Mouse (Mus musculus): Measurements from ENCODE around the gene Hecw2. TPM values are rescaled to one million over a fixed set of nuclear protein-coding genes. Genes with fewer than 3 reads are reported as not detected.

The Hecw2 gene
- polyA plus RNA-seq, 1 experiment from 2014 or later: 2.6 TPM

- Histone ChIP-seq H3K36me3 (no peaks in the 10 kb centered on the region), H3K4me1 (no peaks in the 10 kb centered on the region), H3K4me3 (no peak overlapping the region), H3K27ac (replicated peaks) (no peak overlapping the region), H3K27me3 (ENCODE audit: low read depth, poor library complexity, severe bottlenecking) (no peaks in the 10 kb centered on the region), H3K9me3 (replicated peaks) (no peaks in the 10 kb centered on the region)
- WGBS: 93% methylated on average over 5 of the region's 5 CpGs
- DNase-seq (ENCODE audit: low spot score): no peak
Measured at GRCm38 (mm10) chr1:53894299-53894698, 300.7 kb downstream of the Hecw2 start.

GRCm38 (mm10) chr1:53890380-53890779, 304.6 kb downstream of the Hecw2 start:
- no peaks in the 10 kb centered on the region for H3K36me3 ChIP-seq
- H3K9me3 ChIP-seq (replicated peaks): no peaks in the 10 kb centered on the region
- H3K4me3 ChIP-seq: no peak overlapping the region
- DNase-seq (ENCODE audit: low spot score): no peak
- WGBS: 54% methylated on average over 3 of the region's 3 CpGs
- H3K27me3 ChIP-seq (ENCODE audit: low read depth, poor library complexity, severe bottlenecking): no peaks in the 10 kb centered on the region
- H3K27ac ChIP-seq (replicated peaks): no peak overlapping the region
- no peaks in the 10 kb centered on the region for H3K4me1 ChIP-seq

GRCm38 (mm10) chr1:53889806-53890205, 305.2 kb downstream of the Hecw2 start:
- no peaks in the 10 kb centered on the region for H3K36me3 ChIP-seq
- no peak for DNase-seq (ENCODE audit: low spot score)
- H3K4me1 ChIP-seq: no peaks in the 10 kb centered on the region
- 95% methylated on average over 3 of the region's 3 CpGs for WGBS
- no peak overlapping the region for H3K27ac ChIP-seq (replicated peaks)
- H3K9me3 ChIP-seq (replicated peaks): no peaks in the 10 kb centered on the region
- H3K4me3 ChIP-seq: no peak overlapping the region
- H3K27me3 ChIP-seq (ENCODE audit: low read depth, poor library complexity, severe bottlenecking): no peaks in the 10 kb centered on the region

DNA sequence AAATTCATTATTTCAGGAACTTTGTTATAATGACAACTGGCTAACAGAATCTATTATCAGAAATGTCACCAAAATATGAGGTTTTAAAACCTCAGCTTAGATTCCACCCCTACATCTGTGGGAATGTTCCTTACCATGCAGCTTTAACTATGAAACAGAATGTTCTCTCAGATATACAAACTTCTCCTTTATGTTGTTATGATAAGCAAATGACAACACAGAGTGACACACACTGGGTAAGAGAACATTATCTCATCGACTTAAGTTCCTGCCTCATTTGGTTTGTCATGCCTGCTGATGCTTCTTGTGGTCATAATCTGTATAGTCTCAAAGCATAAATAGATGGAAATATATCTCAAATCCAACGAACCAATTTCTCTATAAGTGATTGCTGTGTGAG, 312.5 kb downstream of the Hecw2 start:
- 0 out of 2 replicates have a peak, but pooled peaks cover 3% of the 10 kb centered on the region for H3K4me1 ChIP-seq
- no peaks in the 10 kb centered on the region for H3K27me3 ChIP-seq (ENCODE audit: low read depth, poor library complexity, severe bottlenecking)
- no peak overlapping the region for H3K4me3 ChIP-seq
- H3K27ac ChIP-seq (replicated peaks): no peak overlapping the region
- H3K9me3 ChIP-seq (replicated peaks): no peaks in the 10 kb centered on the region
- WGBS: 80% methylated on average over 2 of the region's 2 CpGs
- no peak for DNase-seq (ENCODE audit: low spot score)
- H3K36me3 ChIP-seq: no peaks in the 10 kb centered on the region

DNA sequence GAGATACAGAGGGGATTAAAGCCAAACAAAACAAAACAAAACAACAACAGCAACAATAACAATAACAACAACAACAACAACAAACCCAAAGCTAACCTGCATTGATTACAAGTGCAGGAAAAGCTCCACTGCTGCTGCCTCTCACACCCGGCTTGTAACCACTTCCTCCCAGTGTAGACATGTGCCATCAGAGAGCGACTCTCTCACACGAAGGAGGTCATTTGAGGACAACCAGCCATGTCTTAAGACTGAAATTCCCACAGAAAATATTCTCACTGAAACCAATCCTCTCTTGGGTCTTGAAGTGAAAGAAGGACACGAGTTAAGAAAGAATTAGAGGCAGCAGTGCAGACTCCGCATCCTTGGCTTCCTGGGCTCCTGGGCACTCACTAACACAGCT, 319.0 kb downstream of the Hecw2 start:
- Histone ChIP-seq H3K27me3 (ENCODE audit: low read depth, poor library complexity, severe bottlenecking) (no peaks in the 10 kb centered on the region), H3K4me3 (no peak overlapping the region), H3K36me3 (no peaks in the 10 kb centered on the region), H3K27ac (replicated peaks) (no peak overlapping the region), H3K9me3 (replicated peaks) (no peaks in the 10 kb centered on the region), H3K4me1 (no peaks in the 10 kb centered on the region)
- WGBS: 89% methylated on average over 5 of the region's 5 CpGs
- DNase-seq (ENCODE audit: low spot score): no peak

GRCm38 (mm10) chr1:53867316-53867715, 327.7 kb downstream of the Hecw2 start:
- Histone ChIP-seq H3K9me3 (replicated peaks) (no peaks in the 10 kb centered on the region), H3K27ac (replicated peaks) (peak overlapping the region; percentile 46; the same call in 1 of the 2 replicates), H3K4me3 (no peak overlapping the region), H3K36me3 (no peaks in the 10 kb centered on the region), H3K27me3 (ENCODE audit: low read depth, poor library complexity, severe bottlenecking) (no peaks in the 10 kb centered on the region), H3K4me1 (peaks cover 11% of the 10 kb centered on the region)
- 88% methylated on average over 2 of the region's 2 CpGs for WGBS
- no peak for DNase-seq (ENCODE audit: low spot score)

- H3K27ac ChIP-seq (replicated peaks): peak overlapping the region; percentile 46; the same call in 1 of the 2 replicates
- H3K9me3 ChIP-seq (replicated peaks): no peaks in the 10 kb centered on the region
- WGBS: 15% methylated on average over 3 of the region's 3 CpGs
- DNase-seq (ENCODE audit: low spot score): peak; percentile 16
- peaks cover 11% of the 10 kb centered on the region for H3K4me1 ChIP-seq
- no peaks in the 10 kb centered on the region for H3K36me3 ChIP-seq
- no peaks in the 10 kb centered on the region for H3K27me3 ChIP-seq (ENCODE audit: low read depth, poor library complexity, severe bottlenecking)
- no peak overlapping the region for H3K4me3 ChIP-seq
Measured at GRCm38 (mm10) chr1:53866374-53866902, 328.5 kb downstream of the Hecw2 start.

- no peak for DNase-seq (ENCODE audit: low spot score)
- no peak overlapping the region for H3K27ac ChIP-seq (replicated peaks)
- H3K4me3 ChIP-seq: no peak overlapping the region
- no peaks in the 10 kb centered on the region for H3K27me3 ChIP-seq (ENCODE audit: low read depth, poor library complexity, severe bottlenecking)
- H3K4me1 ChIP-seq: peaks cover 11% of the 10 kb centered on the region
- WGBS: 87% methylated on average over 3 of the region's 3 CpGs
- no peaks in the 10 kb centered on the region for H3K9me3 ChIP-seq (replicated peaks)
- no peaks in the 10 kb centered on the region for H3K36me3 ChIP-seq
Measured at GRCm38 (mm10) chr1:53864046-53864445, 330.9 kb downstream of the Hecw2 start.

DNA sequence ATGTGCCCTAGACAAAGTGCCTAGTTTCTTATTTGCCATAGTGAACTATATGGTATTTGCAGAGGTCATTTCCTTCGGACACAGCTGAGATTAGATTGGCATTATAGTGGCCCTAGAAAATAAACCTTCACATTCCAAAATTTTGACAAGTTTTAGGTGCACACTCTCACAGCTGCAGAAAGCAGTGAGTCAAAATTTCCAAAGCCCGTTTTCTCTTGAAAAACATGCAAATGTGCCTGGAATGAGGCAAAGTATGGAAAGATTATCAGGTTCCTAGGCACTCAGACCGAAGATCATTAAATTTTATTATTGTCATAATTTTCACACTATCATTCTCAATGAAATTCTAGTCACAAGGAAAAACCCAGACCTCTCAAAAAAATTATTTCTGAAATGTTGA, 334.4 kb downstream of the Hecw2 start:
- Histone ChIP-seq H3K4me1 (no peaks in the 10 kb centered on the region), H3K4me3 (no peak overlapping the region), H3K36me3 (no peaks in the 10 kb centered on the region), H3K27me3 (ENCODE audit: low read depth, poor library complexity, severe bottlenecking) (no peaks in the 10 kb centered on the region), H3K27ac (replicated peaks) (no peak overlapping the region), H3K9me3 (replicated peaks) (no peaks in the 10 kb centered on the region)
- no peak for DNase-seq (ENCODE audit: low spot score)
- WGBS: 88% methylated on average over 3 of the region's 3 CpGs

DNA sequence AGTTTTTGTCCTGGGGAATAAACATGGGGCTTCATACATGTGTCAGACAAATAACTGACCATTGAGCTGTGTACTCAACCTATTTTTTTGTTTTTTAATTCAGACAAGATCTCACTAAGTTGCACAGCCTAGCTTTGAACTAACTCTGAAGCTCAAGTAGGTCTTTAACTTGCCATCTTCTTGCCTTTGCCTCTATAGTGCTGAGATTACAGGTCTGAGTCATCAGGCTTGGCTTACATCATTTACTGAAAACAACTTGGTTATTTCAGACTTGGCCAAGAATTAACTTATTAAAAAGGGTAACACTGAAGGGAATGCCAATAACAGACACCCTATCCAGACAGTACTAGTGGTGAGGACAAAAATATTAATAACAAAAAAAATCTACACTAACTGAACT, 335.8 kb downstream of the Hecw2 start:
- Histone ChIP-seq H3K4me3 (no peak overlapping the region), H3K4me1 (no peaks in the 10 kb centered on the region), H3K27ac (replicated peaks) (no peak overlapping the region), H3K36me3 (no peaks in the 10 kb centered on the region), H3K27me3 (ENCODE audit: low read depth, poor library complexity, severe bottlenecking) (no peaks in the 10 kb centered on the region), H3K9me3 (replicated peaks) (no peaks in the 10 kb centered on the region)
- DNase-seq (ENCODE audit: low spot score): no peak

GRCm38 (mm10) chr1:53856501-53857103, 338.4 kb downstream of the Hecw2 start:
- no peak for DNase-seq (ENCODE audit: low spot score)
- H3K27ac ChIP-seq (replicated peaks): no peak overlapping the region
- WGBS: 91% methylated on average over 7 of the region's 7 CpGs

GRCm38 (mm10) chr1:53855732-53856131, 339.2 kb downstream of the Hecw2 start:
- no peak overlapping the region for H3K27ac ChIP-seq (replicated peaks)
- H3K9me3 ChIP-seq (replicated peaks): no peaks in the 10 kb centered on the region
- no peaks in the 10 kb centered on the region for H3K4me1 ChIP-seq
- no peak for DNase-seq (ENCODE audit: low spot score)
- H3K4me3 ChIP-seq: no peak overlapping the region
- no peaks in the 10 kb centered on the region for H3K36me3 ChIP-seq
- H3K27me3 ChIP-seq (ENCODE audit: low read depth, poor library complexity, severe bottlenecking): no peaks in the 10 kb centered on the region
- 91% methylated on average over 7 of the region's 7 CpGs for WGBS

More at GRCm38 (mm10) chr1:53856501-53857103, 338.4 kb downstream of the Hecw2 start:
- no peaks in the 10 kb centered on the region for H3K4me1 ChIP-seq
- no peak overlapping the region for H3K4me3 ChIP-seq
- H3K27me3 ChIP-seq (ENCODE audit: low read depth, poor library complexity, severe bottlenecking): no peaks in the 10 kb centered on the region
- no peaks in the 10 kb centered on the region for H3K9me3 ChIP-seq (replicated peaks)
- H3K36me3 ChIP-seq: no peaks in the 10 kb centered on the region

- no peak for DNase-seq (ENCODE audit: low spot score)
- no peaks in the 10 kb centered on the region for H3K9me3 ChIP-seq (replicated peaks)
- 85% methylated on average over 3 of the region's 3 CpGs for WGBS
- no peaks in the 10 kb centered on the region for H3K4me1 ChIP-seq
- H3K4me3 ChIP-seq: no peak overlapping the region
- no peak overlapping the region for H3K27ac ChIP-seq (replicated peaks)
- no peaks in the 10 kb centered on the region for H3K36me3 ChIP-seq
- no peaks in the 10 kb centered on the region for H3K27me3 ChIP-seq (ENCODE audit: low read depth, poor library complexity, severe bottlenecking)
Measured at GRCm38 (mm10) chr1:53852086-53852610, 342.8 kb downstream of the Hecw2 start.

Data from midbrain, embryonic 10.5 days (tissue).